Mouse (Mus musculus): ENCODE results near the gene Sh3d21.

Sh3d21 gene

DNA sequence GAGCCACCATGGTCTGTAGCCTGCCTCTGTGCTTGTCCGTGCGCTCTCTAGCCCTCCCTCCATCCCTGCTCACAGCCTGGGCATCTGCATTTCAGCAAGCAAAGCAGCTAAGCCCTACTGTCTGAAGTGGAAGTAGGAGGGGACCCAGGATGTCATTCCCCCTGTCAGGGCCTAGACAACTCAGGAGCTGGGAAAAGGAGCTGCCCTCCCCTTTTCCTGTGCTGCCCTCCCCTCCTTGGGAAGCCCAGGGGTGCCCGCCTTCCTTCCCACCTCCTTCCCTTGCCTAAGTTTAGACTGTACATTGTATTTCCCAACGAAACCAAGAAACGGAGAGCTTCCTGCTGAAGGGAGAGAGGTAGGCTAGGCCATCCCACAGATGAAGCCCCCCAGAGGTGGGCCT is 22.3 kb downstream of the Sh3d21 start:
- DNase-seq: peak in 1 of 2 experiments; percentile 41

DNA sequence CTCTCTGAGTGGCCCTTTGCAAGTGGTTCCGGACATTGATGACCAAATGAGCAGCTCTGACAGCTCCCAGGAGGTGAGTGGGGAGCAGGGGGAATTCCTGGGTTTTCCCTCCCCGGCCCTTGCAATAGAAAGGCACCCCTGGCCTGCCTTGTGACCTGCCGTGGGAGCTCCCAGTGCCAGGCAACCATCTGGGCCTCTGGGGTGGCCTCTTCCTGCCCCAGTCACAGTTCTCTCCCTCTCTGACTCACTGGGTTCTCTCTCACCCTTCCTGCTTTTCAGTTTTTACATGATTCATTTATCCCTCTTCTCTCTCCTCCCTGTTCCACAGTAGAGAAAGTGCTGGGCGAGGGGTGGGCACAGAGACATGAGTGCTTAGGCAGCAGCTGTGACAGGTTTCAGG is 25.5 kb downstream of the Sh3d21 start:
- DNase-seq: no peak

DNA sequence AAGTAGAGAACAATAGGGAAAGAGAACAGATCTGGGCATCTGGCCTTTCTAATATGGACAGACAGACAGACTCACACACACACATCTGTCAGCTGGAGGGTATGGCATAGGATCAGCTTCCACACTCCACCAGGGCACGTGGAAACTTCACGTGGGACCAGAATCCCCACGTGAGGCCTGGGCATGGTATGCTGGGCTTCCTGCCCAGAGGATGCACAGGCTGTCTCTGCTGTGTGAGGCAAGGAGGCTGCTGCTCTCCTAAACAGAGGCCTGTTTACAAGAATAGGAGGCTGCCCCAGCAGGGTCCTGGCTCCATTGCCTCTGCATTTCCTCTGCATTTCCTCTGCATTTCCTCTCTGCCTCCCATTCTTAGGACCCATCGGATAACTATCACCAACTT is 28.7 kb downstream of the Sh3d21 start:
- no peak for DNase-seq

DNA sequence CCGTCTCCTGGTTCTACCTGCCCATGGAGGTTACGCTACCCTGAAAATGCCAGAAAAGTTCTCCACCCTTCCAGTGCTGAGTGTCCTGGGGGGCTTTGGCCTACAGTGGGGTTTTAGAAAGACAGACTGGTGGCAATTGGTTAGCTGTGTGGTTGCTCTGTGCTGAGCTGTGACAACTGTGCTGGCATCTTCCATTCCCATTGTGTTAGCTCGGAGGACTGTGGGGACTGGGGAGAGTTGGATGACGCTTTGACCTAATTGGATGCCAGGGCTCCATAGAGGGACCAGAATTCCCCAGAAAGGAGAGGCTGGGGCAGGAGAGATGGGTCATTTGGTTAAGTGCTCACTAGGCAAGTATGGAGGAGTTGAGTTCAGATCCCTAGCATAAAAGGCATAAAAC is 29.1 kb downstream of the Sh3d21 start:
- no peak for DNase-seq

DNA sequence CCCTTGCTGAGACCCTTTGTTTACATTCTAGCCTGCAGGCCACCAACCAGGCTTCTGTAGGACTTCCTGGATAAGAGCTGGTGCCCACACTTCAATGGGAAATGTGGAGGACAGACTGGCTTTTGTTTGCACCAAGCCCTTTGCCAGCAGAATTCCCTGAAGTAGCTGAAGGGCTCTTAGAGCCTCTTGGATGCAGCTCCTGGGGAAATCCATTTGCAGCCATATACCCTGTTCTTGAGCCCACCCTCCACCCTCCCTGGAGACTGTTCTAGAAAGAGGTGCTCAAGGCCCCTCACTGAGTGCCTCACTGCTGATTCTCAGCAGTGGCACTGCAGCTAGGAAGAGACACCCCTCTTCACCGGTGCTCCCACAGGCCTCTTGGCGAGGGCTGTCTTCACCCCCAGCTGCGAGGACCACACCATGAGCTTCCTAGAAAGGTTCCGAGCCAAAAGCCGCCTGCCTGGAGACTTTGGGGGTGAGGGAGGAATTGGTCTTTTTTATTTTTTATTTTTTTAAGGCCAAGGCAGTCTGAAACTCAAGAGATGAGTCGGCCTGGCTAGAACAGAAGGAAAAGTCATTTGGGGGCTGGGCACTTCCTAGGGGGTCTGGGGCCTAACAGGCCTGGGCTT is 30.5 kb downstream of the Sh3d21 start:
- no peak for DNase-seq

DNA sequence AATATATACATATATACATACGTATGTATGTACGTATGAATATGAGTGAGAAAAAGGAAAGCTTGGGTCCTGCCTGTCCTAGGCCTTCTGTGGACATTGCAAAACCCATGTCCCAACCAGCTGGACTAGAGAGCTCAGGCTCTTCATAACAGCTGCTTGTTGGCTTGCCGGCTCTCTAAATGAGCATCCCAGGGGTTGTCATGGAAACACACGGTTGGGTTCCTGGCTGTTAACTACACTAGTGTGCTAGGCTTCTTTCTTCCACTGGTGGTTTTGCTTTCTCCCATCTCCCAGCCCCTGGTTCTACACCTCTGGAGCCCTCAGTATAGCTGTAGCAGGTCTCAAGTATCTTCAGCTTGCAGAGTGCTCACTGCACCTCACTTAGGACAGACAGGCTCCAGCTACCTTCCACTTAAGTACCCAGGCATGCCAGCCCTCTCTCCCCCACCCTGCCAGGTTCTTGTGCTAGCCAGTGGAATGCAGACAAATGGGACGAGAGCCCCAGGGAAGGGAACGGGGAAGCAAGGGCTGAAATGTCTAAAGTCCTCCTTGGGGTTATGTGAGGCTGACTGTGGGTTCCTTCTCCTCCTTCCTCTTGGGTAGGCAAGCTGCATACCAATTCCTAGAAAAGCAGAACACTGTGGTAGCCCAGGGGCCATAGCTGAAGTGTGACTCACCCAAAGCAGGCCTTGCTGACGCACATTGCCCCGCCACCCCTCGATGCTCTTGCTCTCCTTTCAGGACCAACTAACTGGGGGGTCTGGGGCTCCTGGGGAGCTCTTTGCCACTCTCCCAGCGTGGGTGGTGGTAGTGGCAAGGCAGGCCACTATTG is 31.8 kb downstream of the Sh3d21 start:
- peak; percentile 42 to 68 for DNase-seq

DNA sequence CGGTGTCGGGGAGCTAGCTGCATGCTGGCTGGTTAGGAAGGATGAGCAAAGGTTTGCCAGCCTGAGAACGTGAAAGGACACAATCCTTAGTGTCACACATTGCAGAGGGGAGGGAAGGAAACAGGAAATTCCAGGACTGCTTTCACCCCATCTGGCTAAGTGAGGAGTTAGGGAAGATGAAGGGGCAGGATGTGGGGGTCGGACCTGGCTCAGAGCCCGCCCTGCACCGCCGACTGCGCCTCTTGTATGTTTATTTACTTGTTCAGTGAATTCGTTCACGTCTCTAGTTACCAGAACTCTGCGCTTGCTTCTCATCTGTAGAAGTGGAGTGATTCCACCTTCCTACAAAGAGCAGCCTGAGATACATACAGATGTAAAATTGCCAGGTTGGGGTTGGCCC is 32.8 kb downstream of the Sh3d21 start:
- DNase-seq: no peak

DNA sequence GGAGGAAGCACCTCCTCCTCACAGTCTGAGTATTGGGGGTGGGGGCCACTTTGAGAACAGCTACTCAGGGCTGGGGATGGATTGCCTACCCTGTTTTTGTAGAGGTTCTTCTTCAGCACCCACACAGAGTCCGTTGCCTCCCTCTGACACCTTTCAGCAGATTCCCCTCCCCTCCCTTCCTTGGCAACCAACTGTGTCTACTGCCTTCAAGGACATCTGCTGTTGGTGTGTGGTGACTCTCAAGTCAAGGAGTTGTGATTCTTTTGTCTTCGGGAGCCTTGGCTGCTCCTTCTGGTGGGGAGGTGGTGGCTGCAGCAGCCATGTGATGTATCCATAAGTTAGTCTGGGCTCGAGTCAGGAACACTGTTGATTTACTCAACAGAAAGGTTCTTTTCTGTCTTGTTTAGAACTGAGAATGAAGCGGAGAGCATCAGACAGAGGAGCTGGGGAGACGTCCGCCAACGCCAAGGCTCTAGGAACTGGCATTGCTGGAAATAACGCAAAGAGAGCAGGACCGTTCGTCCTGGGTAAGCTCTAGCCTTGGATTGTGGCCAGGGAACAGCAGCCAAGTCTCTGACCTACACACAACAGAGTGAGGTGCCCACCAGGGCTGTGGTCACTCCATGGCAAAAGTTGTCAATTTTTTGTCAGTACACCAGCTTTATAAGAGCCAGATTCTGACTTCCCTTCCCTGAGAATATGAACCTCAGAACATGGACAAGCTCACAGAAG is 39.8 kb downstream of the Sh3d21 start:
- DNase-seq: no peak

DNA sequence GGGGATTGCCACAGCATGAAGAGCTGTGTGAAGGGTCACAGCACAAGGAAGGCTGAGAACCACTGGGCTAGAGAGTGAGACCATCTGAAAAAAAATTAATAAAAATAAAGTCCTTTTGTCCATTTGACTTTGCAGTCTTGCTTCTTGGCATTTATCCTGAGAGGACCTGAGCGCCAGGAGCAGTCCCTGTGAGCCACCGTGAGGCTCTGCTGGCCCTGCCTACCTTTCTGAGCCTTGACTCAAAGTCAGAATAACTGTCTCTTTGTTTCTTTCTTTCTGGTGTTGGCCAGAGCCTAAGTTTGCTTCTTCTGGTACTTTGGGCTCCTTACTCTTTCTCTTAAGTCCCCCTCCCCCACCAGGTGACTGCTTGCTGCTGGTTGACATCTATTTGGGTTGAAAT is 42.8 kb downstream of the Sh3d21 start:
- no peak for DNase-seq

DNA sequence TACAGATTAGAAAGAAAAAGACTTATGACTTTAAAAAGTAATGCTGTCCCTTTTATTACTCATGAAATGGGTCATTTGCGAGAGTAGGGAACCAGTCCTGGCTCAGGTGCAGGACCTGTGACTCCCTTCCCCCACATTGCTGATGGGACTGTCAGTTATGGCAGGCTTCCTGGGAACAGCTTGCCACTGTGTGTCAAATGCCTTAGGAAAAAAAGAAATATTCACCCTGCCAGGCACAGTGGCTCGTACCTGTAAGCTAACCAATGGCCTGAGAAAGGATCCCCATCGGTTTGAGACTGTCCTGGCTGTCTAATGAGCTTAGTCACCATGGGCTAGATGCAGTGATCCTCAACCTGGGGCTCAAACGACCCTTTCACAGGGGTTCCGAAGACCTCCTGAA is 43.2 kb downstream of the Sh3d21 start:
- no peak for DNase-seq

DNA sequence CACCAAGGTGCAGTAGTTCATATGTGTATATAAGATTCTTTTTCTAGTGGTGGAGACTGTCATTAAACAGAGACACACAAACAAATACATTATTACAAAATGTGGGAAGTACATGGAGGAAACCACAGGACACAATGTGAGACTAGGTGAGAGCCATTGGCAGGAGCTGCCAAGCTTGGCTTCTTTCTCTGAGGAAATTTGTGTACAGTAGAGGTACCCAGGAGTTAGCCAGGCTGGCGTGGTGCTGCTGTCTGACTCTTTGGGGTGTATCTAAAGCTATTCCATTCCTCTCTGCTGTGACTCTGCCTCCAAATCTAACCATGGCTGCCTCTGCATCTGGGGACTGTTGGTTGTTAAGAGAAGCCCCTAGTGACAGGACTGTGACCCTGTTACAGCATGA is 44.2 kb downstream of the Sh3d21 start:
- no peak for DNase-seq

DNA sequence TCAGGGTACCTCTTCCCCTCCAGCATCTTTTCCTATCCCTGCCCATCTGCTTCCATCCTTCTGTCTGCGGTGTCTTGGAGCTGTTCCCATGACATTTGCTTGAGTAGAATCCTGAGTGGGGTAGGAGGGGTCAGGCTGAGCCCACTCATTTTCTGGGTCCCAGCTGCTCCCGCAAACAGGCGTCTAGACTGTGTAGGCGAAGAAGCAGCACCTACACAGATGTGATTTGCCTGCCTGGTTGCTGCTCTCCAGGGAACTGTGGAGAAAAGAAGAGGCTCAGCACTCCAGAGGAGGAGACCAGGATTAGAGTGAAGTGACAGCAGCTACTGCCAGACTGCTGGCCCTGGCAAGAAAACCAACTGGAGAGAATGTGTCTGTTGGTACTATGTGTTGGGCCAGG is 44.6 kb downstream of the Sh3d21 start:
- DNase-seq: no peak

DNA sequence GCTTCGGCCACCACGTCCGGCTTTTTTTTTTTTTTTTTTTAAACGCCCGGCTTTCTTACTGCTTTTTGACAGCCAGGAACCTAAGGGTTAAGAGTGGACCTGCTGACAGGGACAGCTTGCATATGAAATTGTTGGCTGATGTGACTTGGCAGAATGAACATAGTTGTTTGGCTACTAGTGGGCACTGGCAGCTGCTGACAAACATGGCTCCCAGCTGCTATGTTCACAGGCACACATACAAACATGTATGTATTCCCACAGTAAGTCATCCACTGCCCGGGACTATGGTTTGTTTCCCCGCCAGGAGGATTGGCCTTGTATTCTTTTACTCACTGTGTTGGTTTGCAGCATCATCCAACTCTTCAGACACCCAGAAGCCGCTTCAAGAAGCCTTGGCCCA is 46.2 kb downstream of the Sh3d21 start:
- DNase-seq: no peak

DNA sequence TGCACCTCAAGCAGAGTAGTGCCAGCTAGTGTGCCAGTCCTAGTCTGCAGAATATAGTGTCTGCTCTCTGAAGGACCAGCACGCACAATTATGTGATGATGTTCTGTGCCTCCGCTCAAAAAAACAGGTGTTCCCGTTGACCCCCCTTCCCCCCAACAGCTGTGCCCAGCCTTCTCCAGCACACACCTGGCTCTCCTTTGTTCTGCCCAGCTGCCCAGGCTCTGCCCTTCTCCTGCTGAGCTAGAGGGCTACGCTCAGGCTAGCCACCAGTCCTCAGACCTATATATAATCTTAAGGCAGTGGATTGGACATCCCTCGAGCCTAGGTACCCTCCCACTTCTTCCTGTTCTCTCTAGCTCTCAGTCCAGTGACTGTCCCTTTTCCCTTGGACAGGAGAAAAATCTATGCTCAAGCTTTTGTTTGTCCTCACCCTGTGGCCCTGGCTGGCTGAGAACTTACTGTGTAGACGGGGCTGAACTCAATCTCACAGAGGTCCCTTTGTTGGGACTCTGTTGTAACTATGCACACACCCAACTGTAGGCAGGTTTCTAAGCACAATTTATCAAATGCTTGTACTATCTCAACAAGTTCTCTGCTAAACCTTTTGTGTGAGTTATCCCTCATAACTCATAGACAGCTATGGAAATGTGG is 47.3 kb downstream of the Sh3d21 start:
- no peak for DNase-seq

DNA sequence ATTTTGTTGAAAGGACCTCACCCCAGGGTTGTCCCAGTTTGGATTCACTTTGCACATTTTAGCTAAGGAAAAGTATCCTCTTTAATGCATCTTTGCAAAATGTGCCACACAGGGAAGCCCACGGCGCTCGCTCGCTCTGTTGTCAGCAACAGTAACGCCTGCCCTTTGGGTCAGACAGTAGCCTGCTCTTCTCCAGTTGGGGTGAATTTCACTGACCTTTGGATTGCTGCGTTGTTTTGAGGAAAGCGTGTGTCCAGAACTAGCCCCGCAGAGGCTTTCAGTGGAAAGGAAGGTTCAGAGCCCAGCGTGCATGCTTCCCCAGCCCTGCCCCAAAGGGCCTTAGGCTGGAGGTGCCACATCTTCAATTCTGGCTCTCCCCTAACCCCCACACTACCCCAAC is 47.9 kb downstream of the Sh3d21 start:
- no peak for DNase-seq

DNA sequence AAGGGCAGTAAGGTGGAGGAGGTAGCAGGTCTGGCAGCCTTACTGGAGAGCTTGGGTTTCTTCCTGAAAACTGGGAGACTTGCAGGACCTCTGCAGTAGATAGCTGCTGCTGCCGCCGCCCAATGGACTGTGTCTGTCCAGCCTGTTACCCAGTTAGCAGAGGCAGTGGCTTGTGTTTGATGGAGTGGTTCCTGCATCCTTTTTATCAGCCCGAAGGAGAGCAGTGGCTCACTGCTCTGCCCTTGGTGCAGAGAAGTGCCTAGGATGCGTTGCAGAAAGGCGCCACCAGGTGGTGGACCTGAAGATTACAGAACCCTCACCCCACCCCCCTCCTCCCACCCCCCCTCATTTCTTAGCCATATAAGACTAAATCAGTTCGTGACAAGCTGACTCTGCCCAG is 49.3 kb downstream of the Sh3d21 start:
- peak in 1 of 2 experiments; percentile 48 for DNase-seq

DNA sequence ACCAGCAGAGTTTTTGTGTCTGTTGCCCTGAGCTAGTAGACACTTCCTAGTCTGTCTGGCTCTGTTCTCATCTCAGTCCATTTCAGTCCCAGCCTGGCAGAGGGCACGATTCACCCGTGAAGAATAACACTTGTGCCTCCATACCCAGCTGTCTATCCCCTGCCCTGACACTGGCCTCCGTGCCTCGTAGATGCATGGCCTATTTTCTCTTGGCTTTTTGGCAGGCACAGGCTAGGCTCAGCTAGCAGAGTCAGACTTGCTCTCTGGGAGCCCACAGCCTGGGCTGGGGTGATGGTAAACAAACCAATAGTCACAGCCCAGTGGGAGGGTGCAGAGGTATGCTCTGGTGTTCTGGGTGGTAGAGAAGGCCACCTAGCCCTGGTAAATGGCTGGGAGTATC is 50.0 kb downstream of the Sh3d21 start:
- no peak for DNase-seq

DNA sequence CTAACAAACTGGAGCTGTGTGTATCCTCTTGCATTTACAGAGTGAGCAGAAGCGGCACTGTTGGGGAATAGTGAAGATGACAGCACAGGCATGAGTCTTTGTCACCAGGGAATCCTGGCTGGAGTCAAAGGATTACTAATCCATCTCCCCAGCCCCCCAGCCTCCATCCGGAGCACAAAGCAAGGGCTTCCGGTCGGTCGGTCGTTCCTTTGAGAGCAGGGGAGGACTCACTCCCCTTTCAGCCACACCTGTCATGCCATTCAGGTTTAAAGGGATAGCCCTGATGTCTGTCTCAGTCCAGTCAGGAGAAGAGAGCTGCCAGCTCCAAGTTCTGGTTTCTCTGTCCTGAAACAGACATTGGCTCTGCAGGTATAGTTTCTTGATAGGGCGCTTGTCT is 52.1 kb downstream of the Sh3d21 start:
- DNase-seq: no peak

DNA sequence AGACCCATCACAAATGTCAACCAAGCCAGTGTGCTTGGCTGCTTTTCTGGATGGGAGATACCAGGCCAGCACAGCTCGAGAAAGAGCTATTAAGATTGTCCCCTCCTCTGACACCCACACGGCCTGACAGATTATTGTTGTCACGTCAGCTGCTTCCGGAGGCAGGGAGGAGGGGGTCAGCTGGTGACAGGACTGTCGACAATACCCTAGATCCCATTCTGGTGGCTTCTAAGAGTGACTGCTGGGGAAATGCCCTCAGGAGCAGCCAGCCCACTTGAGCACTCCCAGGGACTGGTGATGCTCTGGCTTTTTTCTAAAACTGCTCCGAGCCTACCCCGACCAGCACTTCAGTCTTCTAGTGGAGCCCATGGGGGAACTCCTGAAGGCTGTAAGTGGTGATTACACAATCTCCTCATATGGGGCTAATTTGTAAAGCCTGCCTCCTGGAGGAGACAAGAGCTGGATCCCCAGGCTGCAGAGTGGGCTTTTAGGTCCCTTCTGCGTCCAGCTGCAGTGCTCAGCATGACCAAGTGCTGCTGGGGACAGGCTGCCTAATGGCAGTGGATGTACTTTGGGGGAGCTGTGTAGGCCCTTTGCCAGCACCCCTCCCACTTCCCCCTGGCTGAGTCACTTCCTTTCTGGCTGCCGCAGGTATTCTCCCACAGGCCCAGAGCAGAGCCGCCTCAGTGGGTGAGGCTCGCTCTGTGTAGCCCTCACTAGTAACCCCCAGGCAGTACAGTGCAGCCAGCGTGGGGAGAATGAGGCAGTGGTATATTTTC is 52.7 kb downstream of the Sh3d21 start:
- DNase-seq: peak; percentile 83 to 88

DNA sequence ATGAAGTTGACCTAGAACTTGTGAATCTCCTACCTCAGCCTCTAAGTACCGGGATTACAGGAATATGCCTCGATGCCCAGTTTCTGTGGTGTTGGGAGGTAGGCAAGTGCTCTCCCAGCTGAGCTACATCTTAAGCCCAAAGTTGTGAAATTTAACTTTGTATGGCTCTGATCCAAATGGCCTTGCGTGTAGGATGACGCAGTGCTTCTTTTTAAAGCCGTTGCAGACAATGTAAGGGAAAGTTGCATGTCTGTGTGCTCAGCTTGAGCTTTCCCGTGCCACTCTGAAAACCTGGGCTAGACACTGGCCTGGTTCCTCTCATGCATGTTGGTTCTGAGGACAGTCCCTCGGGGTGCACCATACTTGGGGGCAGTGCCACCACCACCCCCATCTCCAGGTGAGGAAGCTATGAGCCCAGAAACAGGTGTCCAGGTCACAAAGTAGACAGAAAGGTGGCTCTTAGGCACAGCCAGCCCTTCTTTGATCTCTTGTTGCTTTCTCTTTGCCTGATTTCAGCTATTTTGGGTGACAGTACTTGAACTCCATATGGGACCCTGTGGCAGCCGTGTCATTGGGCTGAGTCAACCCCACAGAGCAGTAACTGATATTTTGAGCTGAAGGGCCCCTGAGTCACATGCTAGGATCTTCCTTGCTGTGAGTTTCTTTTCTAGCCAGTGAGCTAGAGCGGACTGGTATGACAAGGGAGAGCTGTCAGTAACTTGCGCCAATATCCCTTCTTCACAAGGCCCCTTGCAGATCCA is 53.5 kb downstream of the Sh3d21 start:
- no peak for DNase-seq

DNA sequence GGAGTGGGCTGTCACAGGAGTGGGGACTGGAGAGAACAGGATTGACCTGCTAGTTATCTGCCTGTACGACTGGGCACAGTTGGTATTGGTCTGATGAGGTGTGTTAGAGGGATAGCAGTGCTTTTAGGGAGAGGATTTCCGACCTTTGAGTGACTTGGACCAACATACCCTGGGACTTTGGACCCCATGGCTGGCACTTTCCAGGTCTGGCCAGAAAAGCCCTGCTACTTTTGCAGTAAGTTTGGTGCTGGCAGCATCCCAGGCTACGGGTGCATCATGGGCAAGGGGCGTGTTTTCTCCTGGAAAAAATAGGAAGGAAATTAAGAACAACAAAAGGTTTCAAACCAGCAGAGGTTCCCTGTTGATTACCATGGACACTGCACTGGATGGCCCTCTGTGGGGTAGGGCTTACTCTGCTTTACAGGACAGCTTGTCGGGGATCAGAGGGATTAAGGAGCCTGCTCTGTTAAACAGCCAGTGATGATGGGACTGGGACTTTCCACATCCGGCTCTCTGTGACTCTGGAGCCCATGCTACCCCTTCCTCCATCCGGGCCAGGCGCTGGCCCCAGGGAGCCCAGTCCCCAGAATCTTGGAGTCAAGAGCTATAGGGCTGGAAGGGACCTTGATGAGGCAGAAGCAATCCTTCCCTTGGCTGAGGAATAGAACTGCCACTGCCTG is 55.1 kb downstream of the Sh3d21 start:
- DNase-seq: peak; percentile 91 to 93
